Mouse (Mus musculus): ENCODE data around the gene Csmd2. TPM values are rescaled to one million over a fixed set of nuclear protein-coding genes. Genes with fewer than 3 reads are reported as not detected.

The Csmd2 gene
- polyA plus RNA-seq, 1 experiment from 2014 or later, result 0.21 TPM

GRCm38 (mm10) chr4:127981125-127981524 lies 6.5 kb upstream of the Csmd2 start:
- peaks cover 15% of the 10 kb centered on the region for H3K27me3 ChIP-seq (ENCODE audit: control insufficient read depth, insufficient read depth, low read length)
- DNase-seq (ENCODE audit: low spot score) (no peak), ATAC-seq (replicated peaks; ENCODE audit: insufficient number of reproducible peaks, low FRiP score, low TSS enrichment, low read depth) (no peak; the same call in 1 of the 2 replicates)
- no peaks in the 10 kb centered on the region for H3K4me1 ChIP-seq (ENCODE audit: control insufficient read depth, insufficient read depth, low read length)
- no peaks in the 10 kb centered on the region for H3K36me3 ChIP-seq (replicated peaks; ENCODE audit: control insufficient read depth, insufficient read depth, low read depth, low read length)
- no peak overlapping the region for H3K4me2 ChIP-seq (ENCODE audit: low read depth, low read length)
- H3K27ac ChIP-seq (replicated peaks; ENCODE audit: low read depth, low read length), result no peak overlapping the region
- no peak overlapping the region for H3K9ac ChIP-seq (replicated peaks; ENCODE audit: low read length)
- H3K9me3 ChIP-seq (replicated peaks; ENCODE audit: control insufficient read depth, low read length), result no peaks in the 10 kb centered on the region
- no peak overlapping the region for H3K4me3 ChIP-seq (ENCODE audit: low read depth, low read length)
- 63% methylated on average over 6 of the region's 6 CpGs for WGBS

GRCm38 (mm10) chr4:127984426-127984825 lies 3.2 kb upstream of the Csmd2 start:
- H3K27ac ChIP-seq (replicated peaks; ENCODE audit: low read depth, low read length), result no peak overlapping the region
- no peak overlapping the region for H3K4me3 ChIP-seq (ENCODE audit: low read depth, low read length)
- DNase-seq (ENCODE audit: low spot score) (no peak), ATAC-seq (replicated peaks; ENCODE audit: insufficient number of reproducible peaks, low FRiP score, low TSS enrichment, low read depth) (no peak)
- peaks cover 2% of the 10 kb centered on the region; the same call in 1 of the 2 replicates for H3K4me1 ChIP-seq (ENCODE audit: control insufficient read depth, insufficient read depth, low read length)
- no peaks in the 10 kb centered on the region for H3K9me3 ChIP-seq (replicated peaks; ENCODE audit: control insufficient read depth, low read length)
- H3K27me3 ChIP-seq (ENCODE audit: control insufficient read depth, insufficient read depth, low read length), result peaks cover 44% of the 10 kb centered on the region
- no peak overlapping the region for H3K4me2 ChIP-seq (ENCODE audit: low read depth, low read length)
- H3K36me3 ChIP-seq (replicated peaks; ENCODE audit: control insufficient read depth, insufficient read depth, low read depth, low read length), result no peaks in the 10 kb centered on the region
- no peak overlapping the region for H3K9ac ChIP-seq (replicated peaks; ENCODE audit: low read length)
- 91% methylated on average over 2 of the region's 2 CpGs for WGBS

DNA sequence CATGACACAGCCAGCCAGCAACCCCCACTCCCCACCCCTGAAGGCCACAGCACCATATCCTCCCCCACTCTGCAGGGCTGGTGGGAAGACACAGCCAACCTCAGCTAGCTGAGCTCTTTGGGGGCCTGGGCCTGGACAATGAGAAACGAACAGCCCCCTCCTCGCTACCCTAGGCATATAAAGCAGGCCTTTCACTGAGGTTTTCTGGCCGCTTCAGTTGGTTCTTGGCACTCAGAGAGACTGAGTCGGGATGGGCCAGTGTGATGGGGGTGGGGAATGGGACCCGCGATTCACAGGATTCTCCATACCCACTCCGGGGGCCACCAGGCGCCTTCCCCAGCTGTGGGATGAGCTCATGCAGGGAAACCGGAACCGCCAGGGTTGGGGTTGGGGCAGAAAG lies 1.8 kb upstream of the Csmd2 start:
- Histone ChIP-seq H3K4me1 (ENCODE audit: control insufficient read depth, insufficient read depth, low read length) (peaks cover 2% of the 10 kb centered on the region; the same call in 1 of the 2 replicates), H3K9me3 (replicated peaks; ENCODE audit: control insufficient read depth, low read length) (no peaks in the 10 kb centered on the region), H3K4me3 (ENCODE audit: low read depth, low read length) (no peak overlapping the region), H3K27ac (replicated peaks; ENCODE audit: low read depth, low read length) (no peak overlapping the region), H3K4me2 (ENCODE audit: low read depth, low read length) (no peak overlapping the region), H3K27me3 (ENCODE audit: control insufficient read depth, insufficient read depth, low read length) (peaks cover 51% of the 10 kb centered on the region), H3K9ac (replicated peaks; ENCODE audit: low read length) (no peak overlapping the region), H3K36me3 (replicated peaks; ENCODE audit: control insufficient read depth, insufficient read depth, low read depth, low read length) (no peaks in the 10 kb centered on the region)
- no peak for ATAC-seq (replicated peaks; ENCODE audit: insufficient number of reproducible peaks, low FRiP score, low TSS enrichment, low read depth)
- peak; percentile 3 for DNase-seq (ENCODE audit: low spot score)
- 6% methylated on average over 10 of the region's 10 CpGs for WGBS

GRCm38 (mm10) chr4:127986491-127987075 lies 1.1 kb upstream of the Csmd2 start:
- DNase-seq (ENCODE audit: low spot score), result no peak
- WGBS, result 1% methylated on average over 25 of the region's 25 CpGs
- Histone ChIP-seq H3K4me3 (ENCODE audit: low read depth, low read length) (no peak overlapping the region), H3K27me3 (ENCODE audit: control insufficient read depth, insufficient read depth, low read length) (peaks cover 51% of the 10 kb centered on the region), H3K4me2 (ENCODE audit: low read depth, low read length) (no peak overlapping the region; the same call in 1 of the 2 replicates), H3K9me3 (replicated peaks; ENCODE audit: control insufficient read depth, low read length) (no peaks in the 10 kb centered on the region), H3K4me1 (ENCODE audit: control insufficient read depth, insufficient read depth, low read length) (peaks cover 2% of the 10 kb centered on the region; the same call in 1 of the 2 replicates), H3K36me3 (replicated peaks; ENCODE audit: control insufficient read depth, insufficient read depth, low read depth, low read length) (no peaks in the 10 kb centered on the region), H3K27ac (replicated peaks; ENCODE audit: low read depth, low read length) (no peak overlapping the region), H3K9ac (replicated peaks; ENCODE audit: low read length) (no peak overlapping the region)
- no peak for ATAC-seq (replicated peaks; ENCODE audit: insufficient number of reproducible peaks, low FRiP score, low TSS enrichment, low read depth)

- ATAC-seq (replicated peaks; ENCODE audit: insufficient number of reproducible peaks, low FRiP score, low TSS enrichment, low read depth) (no peak), DNase-seq (ENCODE audit: low spot score) (no peak)
- H3K4me1 ChIP-seq (ENCODE audit: control insufficient read depth, insufficient read depth, low read length), result peaks cover 2% of the 10 kb centered on the region; the same call in 1 of the 2 replicates
- no peaks in the 10 kb centered on the region for H3K36me3 ChIP-seq (replicated peaks; ENCODE audit: control insufficient read depth, insufficient read depth, low read depth, low read length)
- H3K9me3 ChIP-seq (replicated peaks; ENCODE audit: control insufficient read depth, low read length), result no peaks in the 10 kb centered on the region
- H3K9ac ChIP-seq (replicated peaks; ENCODE audit: low read length), result no peak overlapping the region
- no peak overlapping the region for H3K27ac ChIP-seq (replicated peaks; ENCODE audit: low read depth, low read length)
- 4% methylated on average over 10 of the region's 10 CpGs for WGBS
- peaks cover 51% of the 10 kb centered on the region for H3K27me3 ChIP-seq (ENCODE audit: control insufficient read depth, insufficient read depth, low read length)
- H3K4me3 ChIP-seq (ENCODE audit: low read depth, low read length), result peak overlapping the region; percentile 38
- peak overlapping the region; percentile 76; the same call in 1 of the 2 replicates for H3K4me2 ChIP-seq (ENCODE audit: low read depth, low read length)
Observed at GRCm38 (mm10) chr4:127987270-127987669, 387 bp upstream of the Csmd2 start.

DNA sequence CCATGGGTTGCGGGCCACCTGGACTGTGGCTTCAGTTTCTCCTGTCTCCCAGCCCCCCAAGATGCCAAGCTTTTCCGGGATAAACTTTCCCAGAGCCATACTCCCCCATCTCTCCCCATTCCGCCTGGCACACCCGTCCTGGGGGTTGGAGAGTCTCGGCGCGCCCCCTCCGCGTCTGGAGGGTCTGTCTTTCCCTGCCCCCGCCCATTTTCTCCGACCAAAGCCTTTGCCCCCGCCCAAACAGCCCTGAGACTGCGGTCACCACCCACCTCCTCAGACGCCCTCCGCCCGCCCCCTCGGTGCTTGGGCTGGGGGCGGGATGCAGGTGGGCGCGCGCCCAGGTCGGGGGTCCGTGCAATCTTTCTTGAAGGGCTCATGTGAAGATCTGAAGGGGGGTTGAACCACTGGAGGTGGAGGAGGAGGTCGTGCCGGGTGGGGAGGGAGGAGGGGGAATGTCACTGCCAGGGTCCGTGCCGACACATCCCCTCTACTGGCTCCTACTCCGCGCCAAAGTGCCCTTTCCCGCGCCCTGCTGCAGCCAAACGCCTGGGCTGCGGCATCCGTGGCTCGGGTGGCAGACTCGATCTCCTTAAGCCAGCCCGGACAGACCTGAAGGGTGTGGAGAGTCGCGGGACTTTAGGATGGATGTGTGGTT lies 996 bp downstream of the Csmd2 start:
- Histone ChIP-seq H3K27ac (replicated peaks; ENCODE audit: low read depth, low read length) (no peak overlapping the region), H3K36me3 (replicated peaks; ENCODE audit: control insufficient read depth, insufficient read depth, low read depth, low read length) (no peaks in the 10 kb centered on the region), H3K4me1 (ENCODE audit: control insufficient read depth, insufficient read depth, low read length) (peaks cover 2% of the 10 kb centered on the region; the same call in 1 of the 2 replicates), H3K4me3 (ENCODE audit: low read depth, low read length) (peak overlapping the region; percentile 38), H3K9me3 (replicated peaks; ENCODE audit: control insufficient read depth, low read length) (no peaks in the 10 kb centered on the region), H3K9ac (replicated peaks; ENCODE audit: low read length) (no peak overlapping the region; the same call in 1 of the 2 replicates), H3K27me3 (ENCODE audit: control insufficient read depth, insufficient read depth, low read length) (peaks cover 51% of the 10 kb centered on the region), H3K4me2 (ENCODE audit: low read depth, low read length) (peak overlapping the region; percentile 76)
- WGBS, result under 1% methylated on average over 39 of the region's 39 CpGs
- no peak for ATAC-seq (replicated peaks; ENCODE audit: insufficient number of reproducible peaks, low FRiP score, low TSS enrichment, low read depth)
- DNase-seq (ENCODE audit: low spot score), result no peak

DNA sequence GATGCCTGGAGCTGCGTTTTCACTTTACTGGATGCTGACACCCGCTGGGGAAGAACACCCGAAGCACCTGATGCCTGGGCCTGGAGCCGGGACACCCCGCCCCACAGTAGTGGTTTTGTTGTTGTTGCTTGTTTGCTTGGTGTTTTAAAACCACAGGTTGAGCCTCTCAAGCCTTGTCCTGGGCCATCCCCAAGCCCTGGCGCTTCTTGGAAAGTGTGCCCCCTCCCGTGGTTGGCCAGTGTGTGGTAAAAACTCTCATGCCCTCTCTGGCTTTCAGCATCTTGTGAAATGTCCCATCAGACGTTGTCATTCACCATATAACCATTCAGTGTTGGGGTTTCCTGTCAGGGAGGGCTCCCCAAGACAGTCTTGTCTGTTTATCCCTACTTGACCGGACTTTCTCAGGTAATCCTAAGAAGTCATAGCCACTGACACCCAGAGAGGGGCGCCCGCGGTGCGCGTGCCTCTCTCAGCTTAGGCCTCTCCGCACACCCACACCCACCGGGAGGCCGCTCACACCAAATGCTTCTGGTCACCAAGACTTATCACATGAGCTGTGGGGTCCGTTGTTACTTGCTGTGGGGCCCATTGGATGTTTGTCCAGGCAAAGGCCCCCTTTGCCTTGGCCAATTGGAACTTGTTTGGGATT lies 1.8 kb downstream of the Csmd2 start:
- H3K9me3 ChIP-seq (replicated peaks; ENCODE audit: control insufficient read depth, low read length), result no peaks in the 10 kb centered on the region
- 6% methylated on average over 18 of the region's 18 CpGs for WGBS
- H3K36me3 ChIP-seq (replicated peaks; ENCODE audit: control insufficient read depth, insufficient read depth, low read depth, low read length), result no peaks in the 10 kb centered on the region
- peaks cover 51% of the 10 kb centered on the region for H3K27me3 ChIP-seq (ENCODE audit: control insufficient read depth, insufficient read depth, low read length)
- DNase-seq (ENCODE audit: low spot score) (peak; percentile 28), ATAC-seq (replicated peaks; ENCODE audit: insufficient number of reproducible peaks, low FRiP score, low TSS enrichment, low read depth) (no peak)
- no peak overlapping the region for H3K27ac ChIP-seq (replicated peaks; ENCODE audit: low read depth, low read length)
- H3K4me1 ChIP-seq (ENCODE audit: control insufficient read depth, insufficient read depth, low read length), result peaks cover 2% of the 10 kb centered on the region; the same call in 1 of the 2 replicates
- no peak overlapping the region for H3K4me3 ChIP-seq (ENCODE audit: low read depth, low read length)
- H3K4me2 ChIP-seq (ENCODE audit: low read depth, low read length), result no peak overlapping the region
- no peak overlapping the region for H3K9ac ChIP-seq (replicated peaks; ENCODE audit: low read length)

DNA sequence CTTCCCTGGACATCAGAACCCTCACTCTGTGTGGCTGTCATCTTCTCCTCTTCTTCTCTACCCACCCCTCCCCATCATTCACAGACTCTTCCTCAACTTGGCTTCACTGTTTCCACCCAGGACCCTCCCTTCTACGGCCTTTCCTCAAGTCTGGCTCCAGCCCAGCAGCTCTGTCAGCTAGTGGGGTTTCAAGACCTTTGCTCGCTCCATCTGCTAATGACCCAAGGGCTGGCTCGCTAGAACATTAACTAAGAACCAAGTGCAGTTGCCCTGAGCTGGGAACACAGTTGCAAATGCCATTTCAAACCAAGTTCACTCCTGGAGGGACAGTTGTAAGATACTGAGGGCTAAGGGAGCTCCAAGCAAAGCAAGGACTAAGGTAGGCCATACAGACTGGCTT lies 11.6 kb downstream of the Csmd2 start:
- H3K9me3 ChIP-seq (replicated peaks; ENCODE audit: control insufficient read depth, low read length), result no peaks in the 10 kb centered on the region
- DNase-seq (ENCODE audit: low spot score) (no peak), ATAC-seq (replicated peaks; ENCODE audit: insufficient number of reproducible peaks, low FRiP score, low TSS enrichment, low read depth) (no peak)
- no peak overlapping the region for H3K4me3 ChIP-seq (ENCODE audit: low read depth, low read length)
- H3K4me1 ChIP-seq (ENCODE audit: control insufficient read depth, insufficient read depth, low read length), result no peaks in the 10 kb centered on the region
- H3K36me3 ChIP-seq (replicated peaks; ENCODE audit: control insufficient read depth, insufficient read depth, low read depth, low read length), result no peaks in the 10 kb centered on the region
- no peaks in the 10 kb centered on the region for H3K27me3 ChIP-seq (ENCODE audit: control insufficient read depth, insufficient read depth, low read length)
- no peak overlapping the region for H3K27ac ChIP-seq (replicated peaks; ENCODE audit: low read depth, low read length)
- no peak overlapping the region for H3K9ac ChIP-seq (replicated peaks; ENCODE audit: low read length)
- no peak overlapping the region for H3K4me2 ChIP-seq (ENCODE audit: low read depth, low read length)
- 80% methylated on average over 3 of the region's 3 CpGs for WGBS
